Mouse (Mus musculus): ENCODE data around the gene Fkbp2.

The Fkbp2 gene

DNA sequence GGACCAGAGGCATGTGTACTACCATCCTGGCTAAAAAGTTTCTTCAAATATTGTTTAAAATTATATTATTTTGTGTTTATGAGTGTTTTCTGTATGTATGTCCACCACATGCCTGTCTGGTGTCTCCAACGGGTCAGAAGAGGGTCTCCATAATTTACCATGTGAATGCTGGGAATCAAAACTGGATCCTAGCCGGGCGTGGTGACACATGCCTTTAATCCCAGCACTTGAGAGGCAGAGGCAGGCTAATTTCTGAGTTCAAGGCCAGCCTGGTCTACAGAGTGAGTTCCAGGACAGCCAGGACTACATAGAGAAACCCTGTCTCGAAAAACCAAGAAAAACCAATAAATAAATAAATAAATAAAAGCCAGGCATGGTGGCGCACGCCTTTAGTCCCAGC lies 10.9 kb upstream of the Fkbp2 start:
- WGBS: 93% methylated on average over 6 of the region's 6 CpGs

DNA sequence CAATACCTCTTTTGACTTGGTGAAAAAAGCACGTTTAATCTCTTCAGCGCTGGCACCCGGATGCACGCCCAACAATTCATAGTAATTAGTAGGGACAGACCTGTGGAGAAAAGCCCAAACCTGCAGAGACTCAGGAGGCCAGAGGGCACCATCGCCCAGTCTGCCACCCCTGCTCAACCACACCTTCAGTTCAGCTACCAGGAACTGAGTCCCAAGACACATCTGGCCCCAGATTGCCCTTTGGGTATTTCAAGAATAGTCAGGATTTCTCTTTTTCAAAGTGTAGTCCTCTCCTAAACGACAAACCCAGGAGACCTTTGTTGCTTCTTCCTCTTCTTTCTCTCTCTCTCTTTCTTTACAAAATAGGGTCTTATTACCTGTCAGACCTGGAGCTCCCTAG lies 10.4 kb upstream of the Fkbp2 start:
- WGBS: 91% methylated on average over 6 of the region's 6 CpGs

DNA sequence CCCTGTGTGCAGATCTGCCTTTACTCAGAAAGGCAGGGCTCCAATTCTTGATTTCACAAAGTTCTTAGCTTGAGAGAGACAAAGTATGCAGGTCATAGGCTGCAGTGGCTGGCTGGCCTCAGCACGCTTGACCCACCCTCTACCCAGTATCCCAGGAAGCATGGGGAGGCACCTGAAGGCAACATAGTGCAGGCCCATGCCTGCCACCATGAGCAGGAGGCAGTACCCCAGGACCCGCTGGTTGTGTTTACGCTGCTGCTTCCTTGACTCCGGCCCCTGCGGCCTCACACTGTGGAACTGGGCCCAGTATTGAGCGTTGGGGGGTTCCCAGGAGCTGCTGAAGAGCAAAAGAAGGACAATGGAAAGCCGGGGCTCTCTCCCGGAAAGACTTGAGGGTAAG lies 8.9 kb upstream of the Fkbp2 start:
- 86% methylated on average over 8 of the region's 8 CpGs for WGBS

DNA sequence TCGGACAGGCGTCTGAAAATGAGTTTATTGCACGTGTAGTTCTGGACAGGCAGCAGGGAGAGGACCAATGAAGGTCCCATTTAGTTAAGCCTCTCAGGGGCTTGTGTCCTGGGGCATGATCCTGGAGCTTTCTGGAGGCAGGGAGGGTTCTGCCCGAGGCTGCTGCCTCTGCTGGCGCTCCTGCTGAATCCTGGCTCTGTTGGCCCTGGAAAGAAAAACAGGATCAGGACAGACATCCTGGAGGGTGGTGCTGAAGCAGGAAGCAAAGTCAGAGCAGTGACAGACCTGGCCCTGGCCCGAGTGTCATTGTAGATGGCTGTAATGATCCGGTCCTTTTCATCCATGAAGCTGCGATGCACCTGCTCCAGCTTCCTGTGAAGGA lies 7.6 kb upstream of the Fkbp2 start:
- WGBS: 2% methylated on average over 8 of the region's 8 CpGs

DNA sequence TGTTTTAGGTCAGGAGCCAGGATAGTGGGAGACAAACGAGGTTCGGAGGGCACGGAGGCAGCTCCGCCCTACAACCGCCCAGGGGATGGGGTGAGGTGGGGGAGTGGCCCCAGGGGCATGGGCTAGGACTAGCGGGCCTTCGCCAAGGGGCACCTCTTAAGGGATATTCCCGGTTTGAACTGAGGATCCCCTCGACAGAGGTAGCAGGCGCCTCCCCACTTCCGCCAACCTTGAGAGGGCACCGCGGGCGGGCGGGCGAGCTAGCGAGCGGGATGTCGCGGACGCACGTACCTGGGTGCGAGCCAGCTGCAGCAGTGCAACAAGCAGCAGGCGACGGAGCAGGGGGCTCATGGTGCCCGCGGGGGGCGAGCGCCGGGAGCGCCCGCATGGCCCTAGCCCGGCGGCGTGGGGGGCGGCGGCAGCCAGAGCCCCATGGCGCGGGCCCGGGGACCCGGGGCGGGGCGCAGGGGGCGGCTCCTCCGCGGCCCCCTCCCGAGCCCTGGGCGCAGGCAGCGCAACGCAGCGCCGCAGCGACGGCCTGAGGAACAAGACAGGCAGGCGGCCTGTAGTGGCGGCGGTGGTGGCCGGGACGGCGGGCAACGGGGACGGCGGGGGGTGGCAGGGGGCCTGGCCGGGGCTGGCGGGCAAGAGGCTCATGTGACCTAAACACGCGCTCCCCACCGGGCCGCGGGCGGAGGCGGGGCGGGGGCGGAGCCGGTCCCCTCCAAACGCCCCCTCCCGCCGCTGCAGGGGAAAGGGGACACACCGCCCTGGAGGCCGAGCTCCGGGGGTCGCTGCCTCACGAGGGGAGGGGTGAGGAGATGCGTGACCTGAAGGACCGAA lies 7.0 kb upstream of the Fkbp2 start, which contains the start of gene Vegfb:
TSS of gene Vegfb (minus strand) at position 591 of the 843 bp plus-strand sequence.
- under 1% methylated on average over 80 of the region's 85 CpGs for WGBS

DNA sequence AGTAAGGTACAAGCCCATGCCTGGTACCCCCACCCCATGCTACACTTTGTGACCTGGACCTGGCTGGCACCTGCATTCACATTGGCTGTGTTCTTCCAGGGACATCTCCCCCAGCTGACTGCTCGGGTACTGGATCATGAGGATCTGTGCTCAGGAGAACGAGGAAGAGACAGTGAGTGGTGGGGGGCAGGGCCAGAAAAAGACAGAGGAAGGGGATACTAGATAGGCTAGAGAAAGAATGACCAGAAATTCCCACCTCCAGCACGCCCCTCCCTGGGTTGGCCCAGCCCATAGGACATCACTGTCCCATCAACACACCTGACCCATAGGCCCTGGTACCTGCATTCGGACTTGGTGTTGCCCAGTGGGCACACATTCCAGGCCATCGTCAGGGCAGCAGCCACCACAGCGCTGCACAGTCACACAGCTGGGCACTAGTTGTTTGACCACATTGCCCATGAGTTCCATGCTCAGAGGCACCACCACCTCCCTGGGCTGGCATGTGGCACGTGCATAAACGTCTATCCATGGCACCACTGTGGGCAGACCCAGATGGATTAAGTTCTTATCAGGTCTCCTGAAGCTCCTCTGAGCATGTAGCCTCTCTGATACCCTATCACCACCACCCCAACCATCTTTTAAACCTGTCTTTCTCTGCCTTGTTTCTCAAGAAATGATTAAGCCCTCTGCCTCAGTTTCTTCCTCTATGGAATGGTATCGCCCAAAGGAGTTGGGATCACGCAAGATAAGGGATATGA lies 5.8 kb upstream of the Fkbp2 start:
- WGBS: 75% methylated on average over 10 of the region's 10 CpGs

DNA sequence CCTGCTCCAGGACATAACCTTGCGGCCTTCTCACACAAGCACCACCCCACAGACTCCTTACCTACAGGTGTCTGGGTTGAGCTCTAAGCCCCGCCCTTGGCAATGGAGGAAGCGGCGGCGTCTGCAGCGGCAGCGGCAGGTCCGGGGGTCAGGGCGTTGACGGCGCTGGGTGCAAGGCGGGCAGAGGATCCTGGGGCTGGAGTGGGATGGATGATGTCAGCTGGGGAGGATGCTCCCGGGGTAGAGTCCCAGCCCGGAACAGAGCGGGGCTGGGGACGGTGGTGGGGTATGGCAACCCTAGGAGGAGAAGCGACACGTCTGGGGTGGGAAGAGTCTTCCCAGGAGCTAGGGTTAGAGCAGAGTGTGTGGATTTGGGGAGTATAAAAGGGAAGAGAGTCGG lies 5.0 kb upstream of the Fkbp2 start:
- WGBS: 91% methylated on average over 19 of the region's 19 CpGs

DNA sequence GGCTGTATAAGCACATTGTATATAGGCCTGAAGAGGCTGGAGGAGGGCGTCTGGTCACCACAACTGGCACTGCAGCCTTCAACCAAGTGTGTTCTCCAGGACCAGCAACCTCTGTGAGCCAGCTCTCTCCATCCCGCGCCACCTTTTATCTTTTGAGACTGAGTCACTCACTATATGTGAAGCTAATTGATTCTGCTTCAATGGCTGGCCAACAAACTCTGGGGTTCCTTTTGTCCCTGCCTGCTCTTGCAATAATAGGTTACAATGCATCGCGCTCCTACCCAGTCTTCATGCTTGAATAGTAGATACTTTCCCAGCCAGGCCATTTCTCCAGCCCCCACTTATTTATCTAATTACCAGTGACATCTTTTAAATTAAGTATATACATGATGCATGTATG lies 3.3 kb upstream of the Fkbp2 start:
- 64% methylated on average over 5 of the region's 5 CpGs for WGBS

DNA sequence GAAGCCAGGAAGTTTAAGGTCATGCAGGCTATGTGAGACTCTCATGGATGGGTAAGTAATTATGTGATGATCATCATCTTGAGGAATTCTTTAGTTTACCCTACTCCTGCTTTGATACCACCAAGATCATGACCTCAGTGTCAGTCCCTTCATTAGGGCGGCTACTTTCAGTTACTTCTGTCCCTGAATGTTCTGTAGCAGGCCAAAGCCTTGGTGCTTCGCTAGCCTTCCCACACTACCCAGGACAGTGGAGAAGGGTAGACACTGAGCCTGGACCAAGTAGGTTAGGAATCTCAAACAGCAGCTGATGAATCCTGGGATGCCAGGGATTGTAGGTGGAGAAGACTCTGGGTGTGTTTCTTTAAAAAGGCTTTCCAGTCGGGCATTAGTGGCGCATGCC lies 1.2 kb upstream of the Fkbp2 start:
- 81% methylated on average over 4 of the region's 4 CpGs for WGBS

DNA sequence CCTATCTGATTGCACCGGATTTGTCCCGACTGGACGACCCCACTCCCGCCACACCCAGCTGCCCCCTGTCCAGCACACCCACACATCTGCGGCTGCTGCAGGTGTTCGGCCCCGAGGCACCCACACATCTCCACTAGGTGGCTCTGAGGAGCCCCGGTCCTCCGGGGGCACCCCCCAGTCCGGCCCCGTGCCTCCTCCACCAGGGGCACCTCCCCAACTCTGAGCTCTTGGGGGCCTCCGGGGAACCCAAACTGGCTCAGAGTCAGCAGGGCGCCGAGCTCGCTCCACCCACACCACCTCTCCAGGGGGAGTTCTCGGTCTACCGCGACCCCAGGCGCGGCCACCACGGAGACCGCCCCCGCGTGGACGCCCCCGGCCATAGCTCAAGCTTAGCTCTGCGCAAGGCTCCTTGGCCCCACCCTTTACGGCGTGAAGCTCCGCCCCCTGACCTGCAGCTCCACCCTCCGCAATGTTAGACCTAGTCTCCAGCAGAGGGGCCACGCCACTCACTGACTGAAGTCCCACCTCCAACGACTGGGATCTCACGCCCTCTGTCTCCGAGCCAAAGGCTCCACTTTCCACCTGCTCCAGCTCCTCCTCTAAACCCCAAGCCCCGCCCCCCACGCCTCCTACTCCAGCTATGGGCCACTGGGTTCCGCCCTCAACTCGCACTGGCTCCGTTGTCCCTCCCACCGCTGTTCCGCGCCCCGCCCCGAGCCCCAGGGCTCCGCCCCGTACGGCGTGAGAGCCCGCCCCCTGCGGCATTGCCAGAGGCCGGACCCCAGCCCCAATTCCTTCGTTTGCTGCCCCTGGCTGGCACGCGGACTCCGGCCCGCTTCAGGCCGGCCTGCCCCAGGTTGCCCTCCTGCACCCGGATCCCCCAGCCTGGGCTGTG lies 568 bp downstream of the Fkbp2 start:
- WGBS: under 1% methylated on average over 59 of the region's 59 CpGs

DNA sequence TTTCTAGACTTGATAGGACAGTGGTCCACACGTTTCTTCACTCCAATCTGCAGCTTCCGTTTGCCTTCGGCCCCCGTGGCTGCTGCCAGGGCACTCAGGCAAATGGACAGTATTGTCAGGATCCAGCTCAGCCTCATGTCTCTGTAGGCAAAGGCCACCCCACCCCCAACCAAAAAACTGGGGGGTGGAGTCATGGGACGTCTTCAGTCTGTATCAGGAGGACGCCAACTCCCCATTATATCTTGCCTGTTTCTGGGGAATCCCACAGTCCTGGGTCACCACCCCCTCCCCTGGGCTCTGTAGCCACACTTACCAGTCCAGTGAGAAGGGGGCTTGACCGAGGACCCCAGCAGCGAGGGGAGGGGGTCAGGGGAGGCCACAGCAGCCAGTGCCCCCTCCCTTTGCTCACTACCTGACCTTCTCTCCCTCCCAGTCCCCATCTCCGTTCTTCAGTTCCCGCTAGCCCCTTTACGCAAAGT lies 1.3 kb downstream of the Fkbp2 start:
- WGBS: 8% methylated on average over 11 of the region's 11 CpGs

DNA sequence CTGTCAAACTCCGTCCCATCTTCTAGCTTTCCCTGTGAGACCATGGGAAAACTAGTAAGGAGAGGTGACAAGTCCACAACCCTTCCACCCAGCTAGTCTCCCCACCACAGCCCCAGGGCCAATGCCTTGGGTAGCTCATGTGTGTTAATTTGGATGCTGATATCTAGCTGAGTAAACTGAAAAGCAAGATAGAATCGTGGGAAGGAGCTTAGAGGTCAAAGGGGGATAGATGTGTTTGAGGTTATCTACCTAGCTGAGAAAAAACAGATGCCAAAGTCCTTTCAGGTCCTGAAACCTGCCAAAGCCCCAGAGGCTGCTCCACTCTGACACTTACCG lies 1.7 kb downstream of the Fkbp2 start:
- WGBS: 31% methylated on average over 3 of the region's 3 CpGs

DNA sequence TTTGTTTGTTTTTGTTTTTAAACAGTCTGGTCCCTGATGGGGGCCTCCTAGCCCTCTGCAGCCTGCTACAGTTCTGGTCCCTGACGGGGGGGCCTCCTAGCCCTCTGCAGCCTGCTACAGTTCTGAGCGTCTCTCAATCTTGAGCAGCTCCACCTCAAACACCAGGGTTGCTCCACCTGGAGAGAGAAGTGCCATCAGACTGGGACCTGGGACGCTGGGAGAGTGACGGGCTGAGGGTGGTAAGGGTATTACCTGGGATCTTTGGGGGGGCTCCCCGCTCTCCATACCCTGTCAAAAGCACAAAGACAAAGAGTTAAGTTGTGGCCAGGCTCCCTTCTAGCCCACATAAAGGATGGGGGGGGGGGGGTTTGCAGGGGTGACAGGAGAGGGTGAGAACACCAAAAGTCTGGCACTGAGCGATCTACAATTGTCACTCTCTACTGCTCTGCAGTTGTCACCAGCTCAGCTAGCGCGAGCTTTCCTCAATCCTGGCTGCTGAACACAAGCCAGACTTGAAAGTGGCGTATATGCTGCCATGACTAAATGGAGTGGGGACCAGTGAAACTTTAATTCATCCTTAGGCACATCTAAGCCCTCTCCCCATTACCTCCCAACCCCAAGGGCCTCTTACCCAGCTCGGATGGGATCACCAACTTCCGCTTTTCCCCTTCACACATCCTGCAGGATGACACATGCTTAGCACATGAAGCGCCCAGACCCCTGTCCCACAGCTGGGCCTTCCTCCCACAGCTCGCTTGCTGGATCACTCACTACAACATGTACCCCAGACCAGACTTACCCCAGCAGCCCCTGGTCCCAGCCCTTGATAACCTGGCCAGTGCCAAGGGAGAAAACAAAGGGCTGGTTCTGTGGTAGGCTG lies 2.3 kb downstream of the Fkbp2 start:
- WGBS: 60% methylated on average over 13 of the region's 13 CpGs

DNA sequence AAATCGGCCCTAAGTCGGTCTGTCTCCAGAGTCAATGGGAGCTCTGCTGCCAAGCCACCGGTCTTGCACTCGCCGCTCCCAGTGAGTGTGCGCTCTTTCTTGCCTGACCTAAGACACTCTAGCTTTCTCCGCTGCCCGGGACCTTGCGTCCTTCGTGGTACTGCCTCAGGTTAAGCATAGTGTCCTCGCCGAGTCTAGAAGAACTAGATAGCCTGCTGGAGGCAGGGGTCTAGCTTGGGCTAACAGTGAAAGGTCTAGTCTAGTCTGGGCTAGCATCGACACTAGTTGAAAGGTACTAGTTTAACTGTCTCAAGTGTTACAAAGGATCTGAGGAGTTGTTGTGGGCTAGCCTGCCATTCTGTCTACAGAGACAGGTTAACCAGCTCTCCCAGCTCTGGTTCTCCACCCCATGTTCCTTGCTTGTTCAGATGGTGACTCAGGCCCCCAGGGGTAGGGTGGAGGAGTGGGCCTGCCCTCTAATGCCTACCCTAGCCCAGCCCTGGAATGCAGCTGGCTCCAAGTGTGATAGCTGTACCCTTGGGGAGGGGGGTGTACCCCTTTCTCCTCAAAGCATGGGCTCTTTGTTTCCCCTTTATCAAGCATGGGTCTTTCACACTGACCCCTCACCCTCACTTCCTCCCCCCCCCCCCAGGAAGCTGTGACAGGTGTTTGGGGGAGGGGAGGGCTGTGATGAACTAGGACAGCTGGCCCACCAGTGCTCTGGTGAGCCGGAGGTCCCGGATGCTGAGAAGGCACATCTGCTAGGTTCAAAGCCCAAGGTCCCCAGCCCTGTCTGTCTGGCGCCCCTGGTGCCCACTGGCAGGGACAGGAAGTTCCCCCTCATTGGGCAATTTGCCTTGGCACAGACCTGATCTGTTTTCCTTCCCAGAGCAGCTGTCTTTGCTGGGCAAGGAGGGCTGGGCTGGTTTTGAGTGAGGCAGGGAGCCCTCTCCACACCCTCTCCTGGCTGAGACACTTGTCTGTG lies 4.5 kb downstream of the Fkbp2 start, which contains the start of gene Plcb3:
TSS of gene Plcb3 (minus strand) at position 934 of the 985 bp plus-strand sequence.
- 3% methylated on average over 16 of the region's 16 CpGs for WGBS

DNA sequence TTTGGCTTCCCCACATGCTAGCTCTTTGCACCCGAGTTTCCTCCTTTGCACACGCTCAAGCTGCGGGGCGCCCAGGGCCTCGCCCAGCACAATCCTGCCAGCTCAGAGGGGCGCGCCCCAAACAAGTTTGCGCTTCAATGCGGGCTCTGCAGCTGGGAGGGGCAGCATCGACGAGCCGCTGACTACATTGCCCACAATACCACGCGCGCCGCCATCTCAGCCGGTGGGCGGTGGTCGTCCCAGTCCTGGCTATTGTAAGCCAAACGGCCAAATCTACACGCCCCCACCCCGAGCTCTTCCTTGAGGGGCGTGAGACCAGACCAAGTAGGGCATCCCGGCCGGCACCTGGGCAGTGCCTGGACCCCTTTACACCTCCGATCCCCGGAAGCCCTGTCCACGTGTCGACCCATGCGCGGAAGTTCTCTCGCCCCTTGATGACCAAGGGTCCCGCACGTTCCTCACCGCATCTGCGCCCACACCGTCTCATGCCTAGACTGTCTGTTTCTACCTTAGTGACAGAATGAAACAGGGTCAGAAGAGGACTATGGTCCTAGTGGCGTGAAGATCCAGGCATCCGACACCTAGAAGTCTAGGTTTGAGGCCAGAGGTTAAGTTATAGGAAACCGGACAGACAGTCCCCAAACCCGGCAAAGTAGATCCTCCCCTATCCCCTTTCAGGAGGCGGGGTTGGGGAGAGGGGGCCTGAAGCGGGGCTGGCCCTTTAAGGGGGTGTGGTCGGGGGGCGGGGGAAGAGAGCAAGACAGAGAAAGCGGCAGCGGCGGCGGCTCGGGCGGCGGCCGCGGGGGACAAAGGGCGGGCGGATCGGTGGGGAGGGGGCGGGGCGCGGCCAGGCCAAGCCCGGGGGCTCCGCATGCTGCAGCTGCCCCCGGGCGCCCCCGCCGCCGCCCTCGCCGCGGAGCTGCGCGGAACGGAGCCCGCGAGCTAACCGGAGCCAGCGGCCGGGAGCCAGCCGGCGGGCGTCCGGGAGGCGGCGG lies 5.8 kb downstream of the Fkbp2 start, which contains the start of gene Ppp1r14b:
TSS of gene Ppp1r14b (plus strand) at position 758 of the 995 bp plus-strand sequence.
- 1% methylated on average over 73 of the region's 84 CpGs for WGBS

DNA sequence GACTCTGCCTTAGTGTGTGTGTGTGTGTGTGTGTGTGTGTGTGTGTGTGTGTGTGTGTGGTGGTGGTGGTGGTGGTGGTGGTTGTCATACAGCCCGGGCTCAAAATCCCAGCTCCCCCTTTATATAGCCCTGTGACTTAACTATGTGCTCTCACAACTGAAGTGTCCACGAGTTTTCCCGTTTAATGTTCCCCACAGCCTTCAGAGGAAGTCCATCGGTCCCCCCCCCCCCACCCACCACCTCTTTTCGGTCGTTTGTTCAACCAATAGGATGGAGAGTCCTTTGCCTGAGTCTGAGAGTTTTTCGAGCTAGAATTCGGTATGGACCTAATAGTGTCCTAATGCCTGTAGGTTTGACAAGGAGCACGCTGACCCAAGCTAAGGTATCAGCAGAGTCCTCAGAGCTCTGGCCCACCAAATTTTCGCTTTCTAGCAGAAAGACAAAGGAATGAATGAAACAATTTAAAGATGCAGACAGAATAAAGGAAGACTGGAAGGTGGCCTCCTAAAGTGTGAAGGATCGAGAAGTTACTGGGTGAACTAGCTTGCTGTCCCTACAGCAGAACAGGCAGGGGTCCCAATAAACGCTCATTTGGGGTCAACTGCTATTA lies 6.6 kb downstream of the Fkbp2 start:
- WGBS: 33% methylated on average over 12 of the region's 12 CpGs

DNA sequence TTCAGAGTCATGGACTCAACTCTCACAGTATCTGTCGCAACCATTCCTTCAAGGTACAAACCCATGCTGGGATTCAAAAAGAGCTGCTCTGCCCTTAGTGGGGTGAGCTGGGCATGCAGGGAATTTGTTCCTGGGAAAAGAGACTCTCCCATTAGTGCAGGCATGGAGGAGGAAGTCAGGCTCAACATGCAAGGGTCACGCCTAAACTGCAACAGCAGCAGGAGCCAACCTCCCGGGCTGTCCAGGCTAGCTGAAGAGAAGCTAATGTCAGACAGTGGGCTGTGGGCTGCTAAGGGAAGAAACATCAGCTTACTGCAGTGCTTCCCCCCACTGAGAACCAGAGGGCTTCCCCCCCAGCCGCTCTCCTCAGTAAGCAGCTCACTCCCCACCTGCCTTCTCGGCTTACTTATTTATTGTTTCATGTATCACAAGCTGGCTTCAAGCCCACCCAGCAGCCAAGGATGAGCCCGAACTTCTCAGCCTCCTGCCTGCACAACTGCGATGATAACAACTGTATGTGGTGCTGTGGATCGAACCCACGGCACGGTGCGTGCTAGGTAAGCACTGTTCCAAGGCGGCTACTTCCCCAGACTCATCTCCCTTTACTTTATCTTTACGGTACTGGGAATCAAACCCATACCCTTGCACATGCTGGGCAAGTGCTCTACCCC lies 7.9 kb downstream of the Fkbp2 start:
- WGBS: 90% methylated on average over 13 of the region's 13 CpGs

Measured in cerebral cortex, adult 2 months (tissue).